20 mouse cellular contexts compared by ENCODE assay signal in genomic region chr6:91643011-91643410, GRCm38 (mm10). TPM values are rescaled to one million over a fixed set of nuclear protein-coding genes. Genes with fewer than 3 reads are reported as not detected.
A peak's percentile ranks its signal among the peaks of the same experiment; 100 is the strongest.
DNase-seq lines count a peak whose midpoint lies in the region; ATAC-seq and TF ChIP-seq lines count a peak whose summit lies in the region.
"Had no signal": no experiment of that assay in that cellular context is flagged by ENCODE, and none has a peak within 500 bp of the region (broad histone marks: within the 10 kb centered on the region; RNA-seq: fewer than 3 reads in every experiment).

No protein-coding gene starts in this region.

- no peak for TF ChIP-seq CTCF in embryonic fibroblast, embryonic 13.5 days (IDR thresholded peaks at IDR 0.05; ENCODE audit: borderline replicate concordance, insufficient read depth, low read length)
- TF ChIP-seq CTCF in olfactory bulb, adult 2 months (IDR thresholded peaks at IDR 0.05; ENCODE audit: insufficient read depth, low read depth, low read length), result no peak

- H3K27ac ChIP-seq in forebrain, embryonic 10.5 days, result 0 out of 2 replicates have a peak overlapping the region, but pooled peaks have one; percentile 31
- no peak overlapping the region for H3K27ac ChIP-seq in forebrain, embryonic 12.5 days
- peak overlapping the region; percentile 65 for H3K27ac ChIP-seq in embryonic fibroblast, embryonic 13.5 days (ENCODE audit: insufficient read depth, low read length)
- peak overlapping the region; percentile 3; the same call in 1 of the 2 replicates for H3K27ac ChIP-seq in olfactory bulb, adult 2 months (ENCODE audit: insufficient read depth, low read depth, low read length)
- H3K27ac ChIP-seq: embryonic facial prominence, embryonic 10.5 days; forebrain, embryonic 13.5 days; heart, embryonic 13.5 days; hindbrain, embryonic 15.5 days had no signal

- no peak for ATAC-seq in forebrain, embryonic 12.5 days (ENCODE audit: low FRiP score)
- ATAC-seq: activated CD4-positive, CD25-positive, alpha-beta regulatory T cell, adult 4 months; forebrain, embryonic 13.5 days; forebrain, postnatal 0 days; inflammation-experienced regulatory T-cells, adult 6 months had no signal

- no peak overlapping the region for H3K4me2 ChIP-seq in forebrain, embryonic 12.5 days
- H3K4me2 ChIP-seq: forebrain, embryonic 13.5 days; heart, embryonic 13.5 days; hindbrain, embryonic 15.5 days had no signal

- H3K36me3 ChIP-seq in forebrain, embryonic 10.5 days (replicated peaks), result no peaks in the 10 kb centered on the region
- no peaks in the 10 kb centered on the region for H3K36me3 ChIP-seq in forebrain, embryonic 12.5 days (replicated peaks)
- H3K36me3 ChIP-seq: embryonic facial prominence, embryonic 10.5 days; heart, embryonic 13.5 days; hindbrain, embryonic 15.5 days had no signal

- whole genome bisulfite sequencing in forebrain, embryonic 10.5 days, result 88% methylated on average over 5 of the region's 5 CpGs
- WGBS in forebrain, embryonic 12.5 days, result 81% methylated on average over 5 of the region's 5 CpGs
- WGBS in olfactory bulb, adult 2 months, result 37% methylated on average over 5 of the region's 5 CpGs

- peaks cover 24% of the 10 kb centered on the region for H3K4me1 ChIP-seq in forebrain, embryonic 10.5 days
- peaks cover 5% of the 10 kb centered on the region for H3K4me1 ChIP-seq in forebrain, embryonic 12.5 days
- H3K4me1 ChIP-seq in embryonic fibroblast, embryonic 13.5 days (ENCODE audit: control insufficient read depth, insufficient read depth, low read length), result peaks cover 8% of the 10 kb centered on the region
- peaks cover 27% of the 10 kb centered on the region for H3K4me1 ChIP-seq in olfactory bulb, adult 2 months (ENCODE audit: control insufficient read depth, insufficient read depth, low read length)
- H3K4me1 ChIP-seq: hindbrain, embryonic 15.5 days had no signal

- H3K9me3 ChIP-seq in forebrain, embryonic 10.5 days, result no peaks in the 10 kb centered on the region
- H3K9me3 ChIP-seq in forebrain, embryonic 12.5 days, result no peaks in the 10 kb centered on the region
- H3K9me3 ChIP-seq: embryonic facial prominence, embryonic 10.5 days; forebrain, embryonic 13.5 days; heart, embryonic 13.5 days; hindbrain, embryonic 15.5 days had no signal

- TF ChIP-seq POLR2A in embryonic fibroblast, embryonic 13.5 days (IDR thresholded peaks at IDR 0.05; ENCODE audit: low read depth, low read length), result no peak
- no peak for TF ChIP-seq POLR2A in olfactory bulb, adult 2 months (IDR thresholded peaks at IDR 0.05; ENCODE audit: insufficient read depth, low read depth, low read length)

- H3K27me3 ChIP-seq in forebrain, embryonic 10.5 days (ENCODE audit: poor library complexity, severe bottlenecking), result peaks cover 4% of the 10 kb centered on the region; the same call in 1 of the 2 replicates
- peaks cover 6% of the 10 kb centered on the region; the same call in 1 of the 2 replicates for H3K27me3 ChIP-seq in forebrain, embryonic 12.5 days
- H3K27me3 ChIP-seq: forebrain, embryonic 13.5 days; hindbrain, embryonic 15.5 days had no signal

- DNase-seq in forebrain, embryonic 10.5 days (ENCODE audit: extremely low spot score, low spot score), result no peak
- peak; percentile 90 for DNase-seq in 416B (ENCODE audit: low read depth)
- DNase-seq in cerebellum, adult 8-10 months, result no peak
- DNase-seq in heart, adult 9 months (ENCODE audit: low spot score in 2 of 2), result no peak
- DNase-seq: adrenal gland, postnatal 14 days; cerebellum, adult 11-12 months; cerebellum, adult 9-11 months; forebrain, postnatal 0 days; gastrocnemius, postnatal 25 days; heart, postnatal 36 days had no signal

- H3K4me3 ChIP-seq in forebrain, embryonic 10.5 days, result no peak overlapping the region
- H3K4me3 ChIP-seq in forebrain, embryonic 12.5 days (replicated peaks), result no peak overlapping the region
- H3K4me3 ChIP-seq in embryonic fibroblast, embryonic 13.5 days (ENCODE audit: insufficient read depth, low read length), result no peak overlapping the region
- no peak overlapping the region for H3K4me3 ChIP-seq in olfactory bulb, adult 2 months (ENCODE audit: insufficient read depth, low read depth, low read length)
- H3K4me3 ChIP-seq: embryonic facial prominence, embryonic 10.5 days; erythroblast, embryonic 14.5 days; forebrain, embryonic 13.5 days; heart, embryonic 13.5 days; hindbrain, embryonic 15.5 days had no signal

- H3K9ac ChIP-seq in forebrain, embryonic 12.5 days, result no peak overlapping the region
- H3K9ac ChIP-seq: forebrain, embryonic 13.5 days; forebrain, postnatal 0 days; heart, embryonic 13.5 days; hindbrain, embryonic 15.5 days had no signal

RNA-seq across cellular contexts. Expression of gene Slc6a6, which starts 40.8 kb away (rescaled TPM):
- polyA plus RNA-seq in forebrain, embryonic 10.5 days (2016; fragmentation: Nextera tagmentation; extraction: Ambion mirVana), result 42.4 and 47.0 TPM in 2 replicates
- polyA plus RNA-seq in forebrain, embryonic 12.5 days (2016; fragmentation: Nextera tagmentation; extraction: Ambion mirVana), result 67.6 and 79.0 TPM in 2 replicates
- 79.8 and 108 TPM in 2 replicates for polyA plus RNA-seq in embryonic fibroblast, embryonic 13.5 days (2011; ENCODE audit: insufficient read length, low read depth, missing spikeins)
- polyA plus RNA-seq in olfactory bulb, adult 2 months (2012; ENCODE audit: insufficient read depth, insufficient read length, low replicate concordance, missing spikeins), result 322 TPM in 1 of 2 replicates, not detected in the other
